Mouse (Mus musculus) MEL (cell line): ENCODE results near the gene Mab21l1. TPM values are rescaled to one million over a fixed set of nuclear protein-coding genes. Genes with fewer than 3 reads are reported as not detected.

Experiments
- DNase-seq: peaks from one replicate; pipeline ENCODE4 v3.0.0; 2011; ENCODE audit warnings: low read depth, low spot score
- H3K27ac ChIP-seq: 2 replicates; pipeline ENCODE4 v1.5.1; 2012; ENCODE audit warnings: low read depth, mild to moderate bottlenecking, control low read depth, low read length, moderate library complexity; ENCODE audit not compliant: control insufficient read depth
- H3K27me3 ChIP-seq, 2 experiments: fragments of 150-350 bp in 1 of 2; sonication (generic) in 1 of 2; 2 replicates each; pipeline ENCODE4 v1.6.1; 2012; ENCODE audit warnings: low read length in 2 of 2, mild to moderate bottlenecking in 2 of 2, improper control_type of control experiment in 1 of 2, moderate library complexity in 1 of 2; ENCODE audit not compliant: insufficient read depth in 2 of 2, control insufficient read depth in 1 of 2
- H3K36me3 ChIP-seq, 2 experiments: 2 replicates each; pipeline ENCODE4 v1.6.1; 2012 to 2014; ENCODE audit warnings: low read length in 2 of 2, improper control_type of control experiment in 1 of 2, inconsistent platforms in 1 of 2, mild to moderate bottlenecking in 1 of 2; ENCODE audit not compliant: insufficient read depth in 2 of 2, control insufficient read depth in 1 of 2
- H3K4me1 ChIP-seq, 2 experiments: fragments of 150-350 bp in 1 of 2; sonication (generic) in 1 of 2; 2 replicates each; pipeline ENCODE4 v1.6.1; 2012; ENCODE audit warnings: low read length in 2 of 2, improper control_type of control experiment in 1 of 2, mild to moderate bottlenecking in 1 of 2; ENCODE audit not compliant: insufficient read depth in 2 of 2, control insufficient read depth in 1 of 2
- H3K4me3 ChIP-seq, 2 experiments: fragments of 150-350 bp in 1 of 2; sonication (generic) in 1 of 2; 2 replicates each; pipeline ENCODE4 v1.5.1; 2012; ENCODE audit warnings: low read depth in 2 of 2, low read length in 2 of 2, mild to moderate bottlenecking in 2 of 2, moderate library complexity in 2 of 2, control low read depth in 1 of 2, improper control_type of control experiment in 1 of 2; ENCODE audit not compliant: control insufficient read depth in 1 of 2, insufficient read depth in 1 of 2
- H3K79me2 ChIP-seq: 2 replicates; pipeline ENCODE4 v1.6.1; 2012; ENCODE audit warnings: mild to moderate bottlenecking, low read length, moderate library complexity; ENCODE audit not compliant: control insufficient read depth, poor library complexity, insufficient read depth
- H3K9ac ChIP-seq: 2 replicates; pipeline ENCODE4 v1.6.1; 2012; ENCODE audit warnings: low read depth, mild to moderate bottlenecking, control low read depth, low read length, moderate library complexity; ENCODE audit not compliant: control insufficient read depth, poor library complexity, severe bottlenecking
- H3K9me3 ChIP-seq: fragments of 150-350 bp; sonication (generic); replicated peaks from 2 replicates; pipeline ENCODE4 v1.6.1; 2012; ENCODE audit warnings: mild to moderate bottlenecking, low read length, improper control_type of control experiment, moderate library complexity; ENCODE audit not compliant: insufficient read depth
- CHD1 ChIP-seq: IDR thresholded peaks from 2 replicates; pipeline ENCODE4 v1.6.1; 2012; ENCODE audit warnings: low read depth, mild to moderate bottlenecking, inconsistent platforms, low read length, improper control_type of control experiment
- CTCF ChIP-seq, 3 experiments: IDR thresholded peaks in 2 of 3; conservative IDR thresholded peaks in 1 of 3; 2 replicates each; pipeline ENCODE4 v1.5.1; 2011 to 2012; ENCODE audit warnings: low read length in 3 of 3, low read depth in 2 of 3, mild to moderate bottlenecking in 2 of 3, improper control_type of control experiment in 1 of 3, inconsistent platforms in 1 of 3, mixed read lengths in 1 of 3, moderate library complexity in 1 of 3; ENCODE audit not compliant: control insufficient read depth in 1 of 3, insufficient read depth in 1 of 3, poor library complexity in 1 of 3, severe bottlenecking in 1 of 3
- ELF1 ChIP-seq: IDR thresholded peaks from 2 replicates; pipeline ENCODE4 v1.6.1; 2014; ENCODE audit warnings: low read depth, mild to moderate bottlenecking, inconsistent platforms, low read length, improper control_type of control experiment, moderate library complexity
- ETS1 ChIP-seq: IDR thresholded peaks from 2 replicates; pipeline ENCODE4 v1.6.1; 2012; ENCODE audit warnings: low read depth, mild to moderate bottlenecking, inconsistent platforms, low read length, improper control_type of control experiment, moderate library complexity
- HCFC1 ChIP-seq: IDR thresholded peaks from 2 replicates; pipeline ENCODE4 v1.6.1; 2012; ENCODE audit warnings: low read depth, mild to moderate bottlenecking, inconsistent platforms, low read length, improper control_type of control experiment, moderate library complexity
- MAX ChIP-seq: IDR thresholded peaks from 2 replicates; pipeline ENCODE4 v1.6.1; 2011; ENCODE audit warnings: low read length, improper control_type of control experiment
- MAZ ChIP-seq: IDR thresholded peaks from 2 replicates; pipeline ENCODE4 v1.6.1; 2012; ENCODE audit warnings: low read depth, mild to moderate bottlenecking, inconsistent platforms, low read length, improper control_type of control experiment
- MEF2A ChIP-seq: IDR thresholded peaks from 2 replicates; pipeline ENCODE4 v1.6.1; 2014; ENCODE audit warnings: low read depth, mild to moderate bottlenecking, inconsistent platforms, low read length, improper control_type of control experiment; ENCODE audit not compliant: poor library complexity, insufficient replicate concordance, severe bottlenecking; ENCODE audit errors: extremely low read depth
- MXI1 ChIP-seq: IDR thresholded peaks from 2 replicates; pipeline ENCODE4 v1.6.1; 2011; ENCODE audit warnings: mild to moderate bottlenecking, low read depth, low read length, improper control_type of control experiment
- MYB ChIP-seq: IDR thresholded peaks from 2 replicates; pipeline ENCODE4 v1.6.1; 2011; ENCODE audit warnings: mild to moderate bottlenecking, low read depth, low read length, improper control_type of control experiment
- MYC ChIP-seq: IDR thresholded peaks from 2 replicates; pipeline ENCODE4 v1.6.1; 2011; ENCODE audit warnings: low read depth, mild to moderate bottlenecking, low read length, improper control_type of control experiment, moderate library complexity
- NELFE ChIP-seq: IDR thresholded peaks from 2 replicates; pipeline ENCODE4 v1.6.1; 2011; ENCODE audit warnings: low read depth, low read length, improper control_type of control experiment
- POLR2AphosphoS5 ChIP-seq: IDR thresholded peaks from 2 replicates; pipeline ENCODE4 v1.6.1; 2012; ENCODE audit warnings: low read depth, borderline replicate concordance, mild to moderate bottlenecking, inconsistent platforms, low read length, moderate library complexity, mixed read lengths
- RCOR1 ChIP-seq: IDR thresholded peaks from 2 replicates; pipeline ENCODE4 v1.6.1; 2012; ENCODE audit warnings: low read depth, mild to moderate bottlenecking, inconsistent platforms, low read length, improper control_type of control experiment
- SIN3A ChIP-seq: IDR thresholded peaks from 2 replicates; pipeline ENCODE4 v1.6.1; 2012; ENCODE audit warnings: low read length, improper control_type of control experiment, inconsistent platforms
- SMC3 ChIP-seq: IDR thresholded peaks from 2 replicates; pipeline ENCODE4 v1.6.1; 2011; ENCODE audit warnings: low read depth, low read length, improper control_type of control experiment
- TBP ChIP-seq: IDR thresholded peaks from 2 replicates; pipeline ENCODE4 v1.8.0; 2011; ENCODE audit warnings: low read depth, low read length, improper control_type of control experiment
- TCF12 ChIP-seq: IDR thresholded peaks from 2 replicates; pipeline ENCODE4 v1.6.1; 2014; ENCODE audit warnings: low read depth, mild to moderate bottlenecking, inconsistent platforms, low read length, improper control_type of control experiment, moderate library complexity
- USF1 ChIP-seq: IDR thresholded peaks from 2 replicates; pipeline ENCODE4 v1.6.1; 2014; ENCODE audit warnings: low read depth, mild to moderate bottlenecking, inconsistent platforms, low read length, improper control_type of control experiment, moderate library complexity
- USF2 ChIP-seq, 2 experiments: IDR thresholded peaks; 2 replicates each; pipeline ENCODE4 v1.6.1; 2011 to 2012; ENCODE audit warnings: improper control_type of control experiment in 2 of 2, low read length in 2 of 2, borderline replicate concordance in 1 of 2, inconsistent platforms in 1 of 2, low read depth in 1 of 2, mild to moderate bottlenecking in 1 of 2; ENCODE audit not compliant: insufficient read depth in 1 of 2
- ZMIZ1 ChIP-seq: IDR thresholded peaks from 2 replicates; pipeline ENCODE4 v1.6.1; 2012; ENCODE audit warnings: low read depth, mild to moderate bottlenecking, inconsistent platforms, low read length, improper control_type of control experiment, moderate library complexity
- polyA plus RNA-seq, 2 experiments: library from polyadenylated mRNA; stranded (reverse) in 1 of 2; unstranded in 1 of 2; fragments of >175 nt in 1 of 2; fragments of >200 nt in 1 of 2; gene quantifications; 2 replicates each; pipeline versions ENCODE4 v1.2.1 to v1.2.4; 2012; ENCODE audit warnings: low replicate concordance in 2 of 2, low read depth in 1 of 2; ENCODE audit not compliant: insufficient read length in 2 of 2, insufficient read depth in 1 of 2, missing spikeins in 1 of 2
- total RNA-seq: library from RNA; depleted of rRNA; stranded (reverse); fragments of 300-350 nt; gene quantifications from 2 replicates; pipeline ENCODE4 v1.2.3, GENCODE M21; 2012

The Mab21l1 gene
- total and polyA plus RNA-seq, 3 experiments, result not detected

- no peak for TF ChIP-seq CHD1
- TF ChIP-seq USF1, result peak; percentile 91
- TF ChIP-seq HCFC1, result peak; percentile 38; the same call in 1 of the 2 replicates
- TF ChIP-seq CTCF (IDR thresholded peaks at IDR 0.05 in 2 of 3, conservative IDR thresholded peaks at IDR 0.05 in 1 of 3; ENCODE audit: control insufficient read depth in 1 of 3, insufficient read depth in 1 of 3, low read depth in 2 of 3, low read length in 3 of 3, poor library complexity in 1 of 3, severe bottlenecking in 1 of 3), result no peak
- peak; percentile 71; the same call in 1 of the 2 replicates for TF ChIP-seq MYC
- TF ChIP-seq TBP, result peak; percentile 86
- TF ChIP-seq MAX, result no peak
- TF ChIP-seq MEF2A, result no peak
- peak; percentile 47; the same call in 1 of the 2 replicates for TF ChIP-seq RCOR1
- no peak for TF ChIP-seq ELF1
- TF ChIP-seq ZMIZ1, result no peak
- TF ChIP-seq SMC3, result no peak
- peak; percentile 50; the same call in 1 of the 2 replicates for TF ChIP-seq SIN3A
- TF ChIP-seq USF2 (IDR thresholded peaks at IDR 0.05; ENCODE audit: borderline replicate concordance in 1 of 2, insufficient read depth in 1 of 2, low read depth in 1 of 2, low read length in 2 of 2), result no peak
- peak; percentile 41; the same call in 1 of the 2 replicates for TF ChIP-seq MXI1
Measured at GRCm38 (mm10) chr3:55828481-55829256, 46.4 kb downstream of the Mab21l1 start (continued).

- H3K9ac ChIP-seq, result no peak overlapping the region
- TF ChIP-seq TCF12 (no peak), MAZ (no peak), ETS1 (no peak), SMC3 (no peak), POLR2AphosphoS5 (no peak), MYB (no peak), NELFE (no peak)
- no peaks in the 10 kb centered on the region for H3K79me2 ChIP-seq
- H3K36me3 ChIP-seq, result peaks cover 0 to 27% of the 10 kb centered on the region in 2 experiments; a peak in 2 of 4 replicates
- no peak overlapping the region for H3K27ac ChIP-seq
- no peaks in the 10 kb centered on the region for H3K27me3 ChIP-seq
- H3K4me1 ChIP-seq, result peaks cover 3 to 16% of the 10 kb centered on the region in 2 experiments; a peak in 3 of 4 replicates
- no peak for DNase-seq
- no peaks in the 10 kb centered on the region for H3K9me3 ChIP-seq
- no peak overlapping the region for H3K4me3 ChIP-seq
Measured at GRCm38 (mm10) chr3:55830226-55830625, 47.9 kb downstream of the Mab21l1 start.
